17 mouse cellular contexts compared by ENCODE assay signal in genomic region chr1:87023291-87024170, GRCm38 (mm10).
DNase-seq lines count a peak whose midpoint lies in the region; ATAC-seq and TF ChIP-seq lines count a peak whose summit lies in the region.
"Had no signal": no experiment of that assay in that cellular context is flagged by ENCODE, and none has a peak within 500 bp of the region (broad histone marks: within the 10 kb centered on the region; RNA-seq: fewer than 3 reads in every experiment).

No protein-coding gene starts in this region.

- no peak overlapping the region for H3K4me2 ChIP-seq in hindbrain, embryonic 14.5 days (replicated peaks)
- H3K4me2 ChIP-seq in hindbrain, embryonic 12.5 days (replicated peaks): no peak overlapping the region
- H3K4me2 ChIP-seq: embryonic facial prominence, embryonic 13.5 days; lung, embryonic 14.5 days had no signal

- ATAC-seq in hindbrain, embryonic 14.5 days (ENCODE audit: low FRiP score): peak; percentile 37
- ATAC-seq in hindbrain, embryonic 12.5 days (ENCODE audit: low FRiP score): no peak

- no peak for DNase-seq in hindbrain, embryonic 14.5 days (ENCODE audit: low spot score)
- peak; percentile 28 for DNase-seq in brain, embryonic 14.5 days (ENCODE audit: low read depth)
- DNase-seq in fat pad, adult 2 months (ENCODE audit: extremely low read depth, low read depth, low spot score): peak; percentile 43
- DNase-seq in lung, postnatal 10 days: peak; percentile 47
- DNase-seq in left cerebral cortex, postnatal 14 days (ENCODE audit: low spot score in 2 of 2): no peak
- DNase-seq in left cerebral cortex, adult 18-20 months (ENCODE audit: low spot score in 2 of 2): no peak
- DNase-seq: adrenal gland, adult 8-10 months; cerebellum, adult 9-11 months; kidney, adult 18-20 months; layer of hippocampus, postnatal 36 days; liver; lung, embryonic 14.5 days; thymus, postnatal 25 days had no signal

- no peak for TF ChIP-seq CTCF in brain, embryonic 14.5 days (IDR thresholded peaks at IDR 0.05; ENCODE audit: borderline replicate concordance, extremely low read depth, insufficient read depth, insufficient read length)

- no peaks in the 10 kb centered on the region for H3K4me1 ChIP-seq in hindbrain, embryonic 14.5 days (replicated peaks; ENCODE audit: control insufficient read depth, insufficient read depth, low read length)
- H3K4me1 ChIP-seq in hindbrain, embryonic 12.5 days: no peaks in the 10 kb centered on the region
- H3K4me1 ChIP-seq: embryonic facial prominence, embryonic 13.5 days had no signal

- TF ChIP-seq POLR2A in brain, embryonic 14.5 days (IDR thresholded peaks at IDR 0.05; ENCODE audit: borderline replicate concordance, extremely low read depth, insufficient read depth, insufficient read length, poor library complexity, severe bottlenecking): no peak

- H3K4me3 ChIP-seq in hindbrain, embryonic 14.5 days (replicated peaks; ENCODE audit: low read length): no peak overlapping the region
- no peak overlapping the region for H3K4me3 ChIP-seq in hindbrain, embryonic 12.5 days
- H3K4me3 ChIP-seq: embryonic facial prominence, embryonic 13.5 days; megakaryocyte, embryonic 14.5 days had no signal

- no peaks in the 10 kb centered on the region for H3K27me3 ChIP-seq in hindbrain, embryonic 14.5 days (ENCODE audit: control insufficient read depth, insufficient read depth, low read length)
- H3K27me3 ChIP-seq in hindbrain, embryonic 12.5 days: no peaks in the 10 kb centered on the region
- H3K27me3 ChIP-seq: embryonic facial prominence, embryonic 13.5 days had no signal

- H3K27ac ChIP-seq in hindbrain, embryonic 14.5 days: peak overlapping the region; percentile 20; the same call in 1 of the 2 replicates
- no peak overlapping the region for H3K27ac ChIP-seq in hindbrain, embryonic 12.5 days
- H3K27ac ChIP-seq: embryonic facial prominence, embryonic 13.5 days; kidney, postnatal 0 days had no signal

- 87% methylated on average over 6 of the region's 6 CpGs for WGBS in hindbrain, embryonic 14.5 days
- 87% methylated on average over 6 of the region's 6 CpGs for WGBS in hindbrain, embryonic 12.5 days

- H3K9ac ChIP-seq in hindbrain, embryonic 14.5 days: no peak overlapping the region
- no peak overlapping the region for H3K9ac ChIP-seq in hindbrain, embryonic 12.5 days
- H3K9ac ChIP-seq: embryonic facial prominence, embryonic 13.5 days; lung, embryonic 14.5 days had no signal

- H3K9me3 ChIP-seq in hindbrain, embryonic 14.5 days (ENCODE audit: control insufficient read depth, low read length): no peaks in the 10 kb centered on the region
- H3K9me3 ChIP-seq in hindbrain, embryonic 12.5 days (replicated peaks): no peaks in the 10 kb centered on the region
- H3K9me3 ChIP-seq: embryonic facial prominence, embryonic 13.5 days; megakaryocyte, embryonic 14.5 days had no signal

- intact Hi-C loops in left cerebral cortex, postnatal 14 days (cut with DNase I): no loop called here

- peaks cover 8% of the 10 kb centered on the region; the same call in 1 of the 2 replicates for H3K36me3 ChIP-seq in hindbrain, embryonic 14.5 days (replicated peaks; ENCODE audit: control insufficient read depth, insufficient read depth)
- H3K36me3 ChIP-seq in hindbrain, embryonic 12.5 days: peaks cover 6% of the 10 kb centered on the region

Comparison
In these comparisons a context has a peak if more than half of its experiments do, and no peak if none do; other contexts are left out.
1. DNase-seq: peak in brain, embryonic 14.5 days (single experiment), fat pad, adult 2 months (single experiment) and lung, postnatal 10 days (single experiment); none in hindbrain, embryonic 14.5 days (single experiment), left cerebral cortex, postnatal 14 days (0 of 2) and left cerebral cortex, adult 18-20 months (0 of 2).